Mouse (Mus musculus) brown adipose tissue, adult 24 weeks (tissue): ENCODE data around the gene Mki67. TPM values are rescaled to one million over a fixed set of nuclear protein-coding genes. Genes with fewer than 3 reads are reported as not detected.

Source experiments
- H3K27ac ChIP-seq: fragments of 200-500 bp; replicated peaks from 2 replicates; pipeline ENCODE4 v1.5.1; 2012; ENCODE audit warnings: low read depth, mild to moderate bottlenecking, low read length
- H3K4me1 ChIP-seq: fragments of 200-500 bp; 2 replicates; pipeline ENCODE4 v1.6.1; 2012; ENCODE audit warnings: low read length, mixed read lengths; ENCODE audit not compliant: control insufficient read depth, insufficient read depth, insufficient read length
- H3K4me3 ChIP-seq: fragments of 200-500 bp; 2 replicates; pipeline ENCODE4 v1.5.1; 2012; ENCODE audit warnings: low read depth, mild to moderate bottlenecking, low read length, moderate library complexity; ENCODE audit not compliant: insufficient read depth
- polyA plus RNA-seq: library from polyadenylated mRNA; stranded (reverse); fragments of >200 nt; gene quantifications from 2 replicates; pipeline ENCODE4 v1.2.4, GENCODE M21; 2012; ENCODE audit not compliant: missing spikeins, insufficient read depth, insufficient read length

The Mki67 gene
- polyA plus RNA-seq, 1 experiment, result 0.48 TPM

DNA sequence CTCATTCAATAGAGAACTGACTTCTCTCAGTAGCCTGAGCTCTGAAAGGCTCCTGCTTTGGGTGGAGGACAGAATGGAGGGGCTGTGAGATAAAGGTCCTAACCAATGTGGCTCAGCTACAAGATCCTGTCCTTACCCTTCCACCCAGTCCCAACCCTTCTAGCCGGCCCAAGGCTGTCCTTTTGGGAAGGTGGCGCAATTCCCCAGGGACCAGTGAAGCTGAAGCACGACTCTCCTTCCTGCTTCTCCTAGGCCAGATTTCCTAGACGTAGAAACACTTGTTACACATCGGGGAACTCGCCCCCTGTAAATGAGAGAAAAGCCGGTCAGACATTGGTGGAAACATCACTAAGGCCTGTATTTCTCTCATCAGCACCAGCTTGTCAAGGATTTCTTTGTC lies 52.0 kb downstream of the Mki67 start:
- Histone ChIP-seq H3K4me3 (no peak overlapping the region), H3K27ac (no peak overlapping the region), H3K4me1 (no peaks in the 10 kb centered on the region)

DNA sequence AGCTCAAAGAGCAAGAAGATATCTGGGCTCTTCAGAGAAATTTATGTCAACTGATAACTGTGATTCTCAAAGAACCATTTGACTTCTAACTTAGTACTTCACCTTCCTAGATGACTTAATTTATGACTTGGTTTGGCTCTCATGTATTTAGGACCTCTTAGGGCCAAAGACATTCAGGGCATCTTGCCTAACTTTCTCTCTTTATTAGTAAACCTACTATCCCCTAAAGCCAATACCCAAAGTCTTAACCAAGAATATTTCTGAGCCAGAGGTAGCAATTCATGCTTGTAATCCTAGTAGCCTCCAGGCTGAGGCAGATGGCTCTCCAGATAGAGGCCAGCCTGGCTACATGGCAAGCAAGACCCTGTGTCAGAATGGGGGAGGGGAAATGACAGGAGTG lies 55.8 kb downstream of the Mki67 start:
- Histone ChIP-seq H3K27ac (no peak overlapping the region), H3K4me1 (no peaks in the 10 kb centered on the region), H3K4me3 (no peak overlapping the region)

DNA sequence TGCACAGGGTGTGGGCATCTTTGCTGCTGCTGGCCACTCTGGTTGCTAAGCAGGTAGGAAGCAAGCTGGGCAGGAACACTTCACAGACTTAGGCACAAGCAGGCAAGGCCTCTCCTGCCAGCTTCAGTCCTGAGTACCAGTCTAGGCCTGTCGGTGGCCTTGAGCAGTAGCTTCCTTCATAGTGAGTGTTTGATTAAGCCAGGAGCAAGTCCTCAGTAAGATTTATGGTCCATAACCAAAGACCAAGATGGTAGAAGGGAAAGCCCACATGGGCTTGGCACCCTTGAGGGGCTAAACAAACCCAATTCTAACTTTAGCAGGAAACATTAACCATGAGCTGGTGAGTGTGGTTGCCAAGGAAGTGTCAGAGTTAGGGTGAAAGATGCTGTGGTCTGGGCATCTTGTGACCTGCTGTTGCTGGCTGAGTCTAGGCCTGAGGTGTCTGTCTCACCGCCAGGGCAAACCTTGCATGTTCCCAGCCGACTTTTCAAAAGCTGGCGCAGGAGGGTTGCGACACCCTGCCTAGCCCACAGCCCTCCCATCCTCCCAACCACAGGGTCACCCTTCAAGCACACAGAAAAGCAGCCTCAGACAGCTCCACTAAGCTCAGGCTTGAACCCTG lies 56.7 kb downstream of the Mki67 start:
- H3K4me3 ChIP-seq, result no peak overlapping the region
- H3K4me1 ChIP-seq, result no peaks in the 10 kb centered on the region
- no peak overlapping the region for H3K27ac ChIP-seq

DNA sequence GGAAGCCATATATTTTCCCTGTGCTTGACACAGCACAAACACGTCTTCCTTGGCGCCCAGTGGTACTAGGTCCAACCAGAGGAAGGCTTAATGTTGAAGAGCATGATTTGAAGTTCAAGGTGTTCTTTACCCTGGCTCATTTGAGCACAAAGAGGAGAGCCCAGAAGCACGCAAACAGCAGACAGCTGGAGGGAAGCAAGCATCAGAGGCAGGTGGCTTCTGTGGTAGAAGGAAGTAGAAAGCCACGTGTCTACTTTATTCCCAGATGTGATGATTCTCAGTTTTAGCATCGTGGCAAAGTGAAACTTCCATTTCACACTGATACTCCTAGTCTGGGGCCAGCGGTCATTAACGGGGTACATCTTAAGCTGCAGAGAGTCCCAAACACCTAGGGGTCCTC lies 58.0 kb downstream of the Mki67 start:
- Histone ChIP-seq H3K27ac (no peak overlapping the region), H3K4me3 (no peak overlapping the region), H3K4me1 (no peaks in the 10 kb centered on the region)

DNA sequence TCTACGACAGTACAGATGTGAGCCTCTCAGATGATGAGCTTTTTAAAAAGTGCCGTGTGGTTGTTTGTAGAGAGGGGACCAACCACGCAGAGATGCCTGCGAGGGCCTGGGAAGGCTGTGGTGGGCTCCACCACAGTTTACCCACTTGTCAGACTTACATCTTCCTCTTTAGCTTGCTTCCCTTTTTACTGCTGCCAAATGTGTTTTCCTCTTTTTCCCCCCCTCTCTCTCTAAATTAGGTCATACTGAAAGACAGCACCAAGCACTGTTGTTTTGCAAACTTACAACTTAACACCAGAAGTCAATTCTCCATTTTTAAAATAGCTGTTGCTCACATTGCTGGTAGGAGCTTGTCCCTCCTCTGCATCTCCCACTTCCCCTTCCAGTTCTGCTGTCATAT lies 61.0 kb downstream of the Mki67 start:
- Histone ChIP-seq H3K4me1 (peaks cover 6% of the 10 kb centered on the region; the same call in 1 of the 2 replicates), H3K4me3 (no peak overlapping the region), H3K27ac (peak overlapping the region; percentile 59)

DNA sequence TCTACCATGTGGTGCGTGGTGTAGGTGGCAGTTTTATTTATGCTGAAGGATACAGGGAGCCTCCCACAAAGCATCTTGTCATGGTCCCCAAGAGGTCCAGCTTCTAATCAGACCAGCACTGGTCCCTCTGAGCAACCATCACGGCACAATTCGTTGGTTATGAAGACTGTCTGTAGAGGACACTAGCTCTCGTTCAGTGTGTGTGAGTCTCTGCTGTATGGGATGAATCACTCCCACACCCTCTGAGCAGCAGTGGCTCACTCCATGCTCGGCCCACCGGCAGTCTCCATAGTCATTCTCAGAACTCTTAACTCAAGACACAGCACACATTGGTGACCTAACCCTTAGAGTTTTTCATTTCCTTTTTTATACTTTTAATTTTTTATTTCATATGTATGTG lies 61.9 kb downstream of the Mki67 start:
- peaks cover 11% of the 10 kb centered on the region for H3K4me1 ChIP-seq
- peak overlapping the region; percentile 59; the same call in 1 of the 2 replicates for H3K27ac ChIP-seq
- H3K4me3 ChIP-seq, result no peak overlapping the region; the same call in 1 of the 2 replicates

DNA sequence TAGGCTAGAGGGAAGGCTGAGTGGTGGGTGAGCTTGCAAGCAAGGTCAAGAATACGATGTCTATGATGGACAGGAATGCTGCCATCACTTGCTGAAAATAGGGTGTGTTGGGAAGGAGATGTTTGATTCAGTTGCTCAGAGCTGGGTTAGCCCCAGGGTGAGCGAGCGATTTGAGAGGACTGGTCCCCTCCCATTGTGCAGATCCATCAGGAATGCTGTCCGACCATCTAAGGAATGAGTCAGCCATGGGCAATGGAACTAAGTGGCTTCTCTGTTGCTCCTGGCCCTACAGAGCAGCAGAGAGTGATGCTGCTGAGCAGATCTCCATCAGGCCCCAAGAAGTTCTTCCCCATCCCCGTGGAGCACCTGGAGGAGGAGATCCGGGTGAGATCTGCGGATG lies 62.6 kb downstream of the Mki67 start:
- H3K4me1 ChIP-seq, result peaks cover 16% of the 10 kb centered on the region
- 0 out of 2 replicates have a peak overlapping the region, but pooled peaks have one; percentile 15 for H3K27ac ChIP-seq
- peak overlapping the region; percentile 56; the same call in 1 of the 2 replicates for H3K4me3 ChIP-seq

DNA sequence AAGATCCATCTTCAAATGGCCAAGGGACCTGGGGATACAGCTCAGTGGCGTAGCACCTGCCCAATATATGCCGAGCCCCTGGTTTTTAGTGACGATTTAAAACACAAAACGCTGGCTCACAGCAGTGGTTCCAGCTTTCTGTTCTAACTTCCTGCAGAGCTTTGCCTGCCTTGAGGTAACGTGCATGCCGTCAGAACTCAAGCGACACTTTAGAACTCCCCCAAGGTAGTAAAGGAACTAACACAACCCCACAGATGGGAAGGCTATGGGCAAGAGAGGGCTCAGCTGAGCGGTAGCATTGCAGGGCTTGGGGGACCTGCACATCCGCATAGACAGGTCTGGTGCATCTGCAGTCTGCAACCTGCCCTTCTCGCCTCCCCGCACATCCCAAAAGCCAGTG lies 63.4 kb downstream of the Mki67 start:
- Histone ChIP-seq H3K4me1 (peaks cover 16% of the 10 kb centered on the region), H3K27ac (peak overlapping the region; percentile 79), H3K4me3 (peak overlapping the region; percentile 56)

DNA sequence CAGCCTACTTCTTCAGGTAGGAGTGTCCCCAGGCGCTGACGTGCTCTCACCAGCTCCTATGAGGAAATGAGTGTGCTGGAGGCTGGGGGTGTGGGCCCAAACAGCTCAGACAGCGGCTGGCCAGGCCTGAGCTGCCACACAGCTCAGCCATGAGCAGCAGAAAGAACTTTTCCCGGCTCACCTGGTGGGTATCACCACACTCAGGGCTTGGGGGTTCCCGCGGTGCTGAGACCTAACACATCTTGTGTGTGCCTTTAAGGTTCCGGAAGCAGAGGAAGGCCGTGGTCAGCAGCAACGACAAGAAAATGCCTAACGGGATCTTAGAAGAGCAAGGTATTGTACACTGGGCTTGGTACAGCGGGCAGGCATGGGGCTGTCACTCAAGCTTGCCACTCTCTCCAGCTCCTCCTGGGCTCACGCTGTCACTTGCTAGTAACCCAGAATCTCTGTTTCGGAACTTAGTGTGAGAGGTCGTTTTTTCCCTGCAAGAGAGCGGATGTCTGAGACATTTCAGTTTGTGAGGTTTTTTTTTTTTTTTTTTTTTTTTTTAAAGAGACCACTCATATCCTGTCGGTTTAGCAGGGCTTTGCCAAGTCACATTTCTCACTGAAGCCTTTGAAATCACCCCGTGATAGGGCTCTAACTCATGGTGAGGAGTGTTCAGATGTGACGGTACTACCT lies 64.2 kb downstream of the Mki67 start:
- Histone ChIP-seq H3K4me3 (peak overlapping the region; percentile 56), H3K4me1 (peaks cover 16% of the 10 kb centered on the region), H3K27ac (peak overlapping the region; percentile 86)

DNA sequence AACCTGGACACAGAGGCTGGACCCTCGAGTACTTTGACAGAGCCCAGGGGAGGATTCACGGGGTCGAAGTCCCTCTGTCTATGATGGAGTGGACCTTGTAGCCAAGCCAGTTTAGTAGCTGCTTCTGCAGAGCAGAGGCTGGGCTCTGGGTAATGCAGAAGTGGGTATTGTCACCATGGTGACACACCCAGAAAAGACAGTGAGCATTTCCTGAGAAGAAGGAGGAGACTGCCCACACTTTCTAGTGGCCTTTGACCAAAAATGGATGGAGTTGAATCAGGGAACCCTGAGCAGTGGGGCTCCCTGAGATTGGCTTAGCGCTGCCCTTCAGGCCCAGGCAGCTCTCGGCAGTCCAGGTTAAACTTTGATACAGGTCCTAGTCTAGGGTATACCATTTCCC lies 66.1 kb downstream of the Mki67 start:
- peaks cover 16% of the 10 kb centered on the region for H3K4me1 ChIP-seq
- H3K27ac ChIP-seq, result peak overlapping the region; percentile 54
- H3K4me3 ChIP-seq, result no peak overlapping the region

DNA sequence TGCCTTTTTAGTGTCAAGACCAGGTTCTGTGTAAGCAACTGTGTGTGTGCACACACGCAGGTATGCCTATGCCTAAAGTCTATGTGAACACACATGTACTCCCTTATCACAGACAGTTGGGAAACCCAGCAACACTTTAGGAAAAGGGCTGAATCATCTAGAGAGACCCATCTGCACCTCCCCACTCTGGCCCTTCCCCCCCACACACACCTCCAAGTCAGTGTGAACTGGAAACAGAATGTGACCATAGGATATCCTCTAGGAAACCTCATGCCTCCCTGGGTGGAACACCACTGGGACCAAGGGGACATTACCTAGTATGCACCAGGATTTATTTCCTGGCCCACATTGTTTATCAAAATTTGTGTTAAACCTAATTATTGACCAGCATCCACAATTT lies 66.9 kb downstream of the Mki67 start:
- Histone ChIP-seq H3K27ac (peak overlapping the region; percentile 20), H3K4me1 (peaks cover 16% of the 10 kb centered on the region), H3K4me3 (no peak overlapping the region)

DNA sequence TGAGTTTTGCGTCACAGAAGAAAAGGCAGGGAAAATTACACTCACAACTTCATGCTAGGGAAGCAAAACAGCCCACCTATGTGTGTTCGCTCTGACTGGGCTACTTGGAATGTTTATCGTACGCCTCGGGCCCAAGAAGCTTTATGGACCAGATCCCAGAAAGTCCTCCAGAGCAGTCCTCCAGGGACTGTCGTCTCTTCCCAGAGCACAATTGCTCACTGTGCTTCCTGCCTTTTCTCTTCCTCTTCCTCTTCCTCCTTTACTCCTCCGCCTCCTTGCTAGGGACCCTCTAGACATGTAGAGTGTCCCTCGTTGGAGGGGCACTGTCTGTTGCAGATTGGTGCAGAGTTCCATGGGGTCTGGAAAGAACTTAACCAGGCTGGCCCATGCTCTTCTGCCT lies 67.3 kb downstream of the Mki67 start:
- H3K4me3 ChIP-seq, result no peak overlapping the region
- peak overlapping the region; percentile 20 for H3K27ac ChIP-seq
- peaks cover 16% of the 10 kb centered on the region for H3K4me1 ChIP-seq

DNA sequence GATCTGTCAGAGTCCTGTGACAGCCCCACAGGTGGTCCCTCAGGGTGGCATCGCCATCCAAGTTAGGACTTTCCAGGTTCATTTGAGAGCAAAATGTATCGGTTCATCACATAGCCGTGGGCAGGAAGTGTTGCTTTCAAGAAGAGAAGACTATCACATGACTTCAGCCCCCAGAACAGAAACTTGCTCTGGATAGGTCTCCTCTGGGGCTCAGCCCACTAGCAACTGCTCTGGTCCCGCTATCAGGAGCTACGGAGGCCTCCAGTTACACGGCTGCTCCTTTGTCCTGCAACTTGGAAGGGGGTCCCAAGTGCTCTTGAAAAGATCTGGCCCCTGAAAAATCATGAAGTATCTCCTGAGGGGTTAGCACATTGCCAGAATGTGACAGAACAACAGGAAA lies 69.2 kb downstream of the Mki67 start:
- no peak overlapping the region for H3K27ac ChIP-seq
- H3K4me1 ChIP-seq, result peaks cover 14% of the 10 kb centered on the region; the same call in 1 of the 2 replicates
- H3K4me3 ChIP-seq, result no peak overlapping the region

DNA sequence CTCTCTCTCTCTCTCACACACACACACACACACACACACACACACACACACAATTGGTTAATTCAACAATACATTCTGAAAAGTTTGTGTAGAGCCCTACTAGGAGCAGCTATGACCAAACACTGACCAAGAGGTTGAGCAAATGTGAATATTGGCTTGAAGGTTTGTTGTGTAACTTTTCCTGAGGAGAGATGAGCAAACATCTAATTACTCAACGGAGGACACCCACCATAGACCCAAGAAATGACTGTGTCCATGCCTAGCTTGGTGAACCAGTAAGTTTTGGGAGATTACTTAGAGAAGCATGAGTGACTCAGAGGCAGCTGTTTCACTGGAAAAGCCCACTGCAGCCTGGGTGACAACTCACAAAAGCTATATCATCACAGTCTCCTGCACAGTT lies 71.7 kb downstream of the Mki67 start:
- H3K27ac ChIP-seq, result no peak overlapping the region
- no peak overlapping the region for H3K4me3 ChIP-seq
- peaks cover 6% of the 10 kb centered on the region; the same call in 1 of the 2 replicates for H3K4me1 ChIP-seq

DNA sequence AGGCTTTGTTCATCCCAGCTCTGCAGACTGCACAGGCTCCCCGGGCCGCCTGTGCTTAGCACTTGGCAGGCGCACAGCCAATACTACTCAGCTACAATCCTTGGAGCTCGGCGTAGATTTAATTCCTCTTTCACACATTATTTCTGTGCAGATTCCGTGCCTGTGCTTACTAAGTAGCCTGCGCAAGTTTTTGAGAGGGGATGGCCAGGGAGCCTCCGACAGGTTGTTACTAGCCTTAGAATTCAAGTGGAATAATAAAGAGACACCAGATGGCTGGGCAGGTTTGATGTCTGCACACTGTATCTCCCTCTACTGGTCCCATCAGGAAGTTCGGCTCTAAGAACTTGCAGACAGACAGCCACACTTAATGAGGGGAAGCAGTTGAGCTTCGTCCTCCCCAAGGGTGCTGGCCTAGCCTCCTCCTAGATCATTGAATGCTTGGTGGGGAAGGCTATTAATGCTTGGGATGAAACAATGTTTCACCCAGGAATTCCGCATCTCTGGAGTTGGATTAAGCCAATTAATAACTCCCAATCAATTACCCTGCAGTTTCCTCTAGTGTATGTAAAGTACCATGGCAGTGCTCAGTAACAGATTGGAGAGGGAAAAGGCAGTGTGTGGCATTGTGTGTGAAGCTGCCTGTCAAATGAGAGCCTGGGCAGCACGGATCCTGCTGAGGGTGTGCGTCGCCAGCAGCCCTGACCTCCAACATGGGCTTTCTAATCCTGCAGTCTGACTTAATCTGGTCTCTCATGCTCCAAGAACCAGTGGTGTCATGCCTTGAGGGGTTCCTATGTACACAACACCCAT lies 74.3 kb downstream of the Mki67 start:
- Histone ChIP-seq H3K4me1 (no peaks in the 10 kb centered on the region; the same call in 1 of the 2 replicates), H3K27ac (no peak overlapping the region), H3K4me3 (no peak overlapping the region)
